13 mouse cellular contexts compared by ENCODE assay signal in genomic region chr2:128041066-128041750, GRCm38 (mm10).
A peak's percentile ranks its signal among the peaks of the same experiment; 100 is the strongest.
DNase-seq lines count a peak whose midpoint lies in the region; ATAC-seq and TF ChIP-seq lines count a peak whose summit lies in the region.
"Had no signal": no experiment of that assay in that cellular context is flagged by ENCODE, and none has a peak within 500 bp of the region (broad histone marks: within the 10 kb centered on the region; RNA-seq: fewer than 3 reads in every experiment).

No protein-coding gene starts in this region.

- H3K27ac ChIP-seq in MEL (ENCODE audit: control insufficient read depth, low read depth, low read length): 0 out of 2 replicates have a peak overlapping the region, but pooled peaks have one; percentile 2
- no peak overlapping the region for H3K27ac ChIP-seq in hindbrain, embryonic 16.5 days (ENCODE audit: low read depth, low read length)
- H3K27ac ChIP-seq: neural tube, embryonic 12.5 days; stomach, postnatal 0 days had no signal

- no peaks in the 10 kb centered on the region for H3K79me2 ChIP-seq in MEL (ENCODE audit: control insufficient read depth, insufficient read depth, low read length, poor library complexity)

- peak; percentile 46 to 51; a peak in 2 of 4 replicates for ATAC-seq in hematopoietic stem cell, adult 5-6 weeks (replicated peaks in 1 of 2; ENCODE audit: insufficient read depth in 1 of 2, low FRiP score in 2 of 2, low TSS enrichment in 1 of 2, low read depth in 1 of 2, poor library complexity in 2 of 2, severe bottlenecking in 2 of 2)
- no peak for ATAC-seq in hindbrain, embryonic 16.5 days
- no peak for ATAC-seq in activated CD4-positive, CD25-positive, alpha-beta regulatory T cell, adult 4 months

- H3K36me3 ChIP-seq in MEL (ENCODE audit: control insufficient read depth in 1 of 2, insufficient read depth in 2 of 2, low read length in 2 of 2): no peaks in the 10 kb centered on the region
- H3K36me3 ChIP-seq in hindbrain, embryonic 16.5 days (ENCODE audit: control insufficient read depth, insufficient read depth, low read length): no peaks in the 10 kb centered on the region
- H3K36me3 ChIP-seq: neural tube, embryonic 12.5 days had no signal

- TF ChIP-seq EP300 in MEL (IDR thresholded peaks at IDR 0.05; ENCODE audit: low read depth in 1 of 2, low read length in 2 of 2): no peak

- H3K4me3 ChIP-seq in MEL (ENCODE audit: control insufficient read depth in 1 of 2, insufficient read depth in 1 of 2, low read depth in 2 of 2, low read length in 2 of 2): no peak overlapping the region
- H3K4me3 ChIP-seq in hindbrain, embryonic 16.5 days (ENCODE audit: low read length): no peak overlapping the region
- H3K4me3 ChIP-seq: neural tube, embryonic 12.5 days had no signal

- H3K4me1 ChIP-seq in MEL (ENCODE audit: control insufficient read depth in 1 of 2, insufficient read depth in 2 of 2, low read length in 2 of 2): peaks cover 0 to 9% of the 10 kb centered on the region in 2 experiments; a peak in 1 of 4 replicates
- no peaks in the 10 kb centered on the region for H3K4me1 ChIP-seq in hindbrain, embryonic 16.5 days (ENCODE audit: control insufficient read depth, insufficient read depth, low read depth, low read length)
- H3K4me1 ChIP-seq: neural tube, embryonic 12.5 days had no signal

- no peak for TF ChIP-seq POLR2A in MEL (IDR thresholded peaks at IDR 0.05; ENCODE audit: control insufficient read depth in 1 of 2, insufficient read depth in 1 of 2, low read depth in 1 of 2, low read length in 2 of 2, poor library complexity in 1 of 2)

- no peak for TF ChIP-seq CTCF in MEL (IDR thresholded peaks at IDR 0.05 in 2 of 3, conservative IDR thresholded peaks at IDR 0.05 in 1 of 3; ENCODE audit: control insufficient read depth in 1 of 3, insufficient read depth in 1 of 3, low read depth in 2 of 3, low read length in 3 of 3, poor library complexity in 1 of 3, severe bottlenecking in 1 of 3)

- no peaks in the 10 kb centered on the region for H3K27me3 ChIP-seq in MEL (ENCODE audit: control insufficient read depth in 1 of 2, insufficient read depth in 2 of 2, low read length in 2 of 2)
- H3K27me3 ChIP-seq in hindbrain, embryonic 16.5 days (replicated peaks; ENCODE audit: control insufficient read depth, insufficient read depth, low read length): no peaks in the 10 kb centered on the region
- H3K27me3 ChIP-seq: neural tube, embryonic 12.5 days had no signal

- H3K9me3 ChIP-seq in MEL (replicated peaks; ENCODE audit: insufficient read depth, low read length): no peaks in the 10 kb centered on the region
- peaks cover 2% of the 10 kb centered on the region; the same call in 1 of the 2 replicates for H3K9me3 ChIP-seq in hindbrain, embryonic 16.5 days (ENCODE audit: control insufficient read depth, low read length)
- H3K9me3 ChIP-seq: neural tube, embryonic 12.5 days had no signal

- WGBS in hindbrain, embryonic 16.5 days: 73% methylated on average over 12 of the region's 12 CpGs

- no peak for TF ChIP-seq RAD21 in MEL (IDR thresholded peaks at IDR 0.05; ENCODE audit: low read depth, low read length)

- peak; percentile 6 for DNase-seq in kidney, postnatal 14 days
- DNase-seq in kidney, adult 9 months: no peak
- DNase-seq in 3T3-L1 (ENCODE audit: low read depth, low spot score): peak; percentile 35
- DNase-seq in MEL (ENCODE audit: low read depth, low spot score): peak; percentile 81
- DNase-seq in Muller cell, postnatal 12 days (ENCODE audit: inconsistent ontology term): no peak
- DNase-seq: cerebellum, postnatal 25 days; kidney, adult 18-20 months; lung, adult 18-20 months had no signal

- no peak overlapping the region for H3K9ac ChIP-seq in MEL (ENCODE audit: control insufficient read depth, low read depth, low read length, poor library complexity, severe bottlenecking)
- no peak overlapping the region for H3K9ac ChIP-seq in hindbrain, embryonic 16.5 days (ENCODE audit: low read depth, low read length)
- H3K9ac ChIP-seq: neural tube, embryonic 12.5 days had no signal

- H3K4me2 ChIP-seq in hindbrain, embryonic 16.5 days (ENCODE audit: low read length): no peak overlapping the region
- H3K4me2 ChIP-seq: neural tube, embryonic 12.5 days had no signal

TF ChIP-seq in MEL, 35 proteins besides CTCF, POLR2A, EP300 and RAD21:
- TF ChIP-seq NELFE (IDR thresholded peaks at IDR 0.05; ENCODE audit: low read depth, low read length): no peak
- no peak for TF ChIP-seq RCOR1 (IDR thresholded peaks at IDR 0.05; ENCODE audit: low read depth, low read length)
- TF ChIP-seq USF2 (IDR thresholded peaks at IDR 0.05; ENCODE audit: borderline replicate concordance in 1 of 2, insufficient read depth in 1 of 2, low read depth in 1 of 2, low read length in 2 of 2): no peak
- no peak for TF ChIP-seq SIN3A (IDR thresholded peaks at IDR 0.05; ENCODE audit: low read length)
- TF ChIP-seq USF1 (IDR thresholded peaks at IDR 0.05; ENCODE audit: low read depth, low read length): no peak
- TF ChIP-seq ZMIZ1 (IDR thresholded peaks at IDR 0.05; ENCODE audit: low read depth, low read length): no peak
- no peak for TF ChIP-seq CHD1 (IDR thresholded peaks at IDR 0.05; ENCODE audit: low read depth, low read length)
- no peak for TF ChIP-seq HCFC1 (IDR thresholded peaks at IDR 0.05; ENCODE audit: low read depth, low read length)
- TF ChIP-seq MXI1 (IDR thresholded peaks at IDR 0.05; ENCODE audit: low read depth, low read length): no peak
- TF ChIP-seq POLR2AphosphoS2 (IDR thresholded peaks at IDR 0.05; ENCODE audit: low read length): no peak
- no peak for TF ChIP-seq SMC3 (IDR thresholded peaks at IDR 0.05; ENCODE audit: low read depth, low read length)
- no peak for TF ChIP-seq UBTF (IDR thresholded peaks at IDR 0.05; ENCODE audit: borderline replicate concordance, insufficient read depth, low read depth, low read length)
- no peak for TF ChIP-seq MYC (IDR thresholded peaks at IDR 0.05; ENCODE audit: low read depth, low read length)
- no peak for TF ChIP-seq ZNF384 (IDR thresholded peaks at IDR 0.05; ENCODE audit: low read depth, low read length)
- no peak for TF ChIP-seq TAL1 (IDR thresholded peaks at IDR 0.05; ENCODE audit: low read length)
- no peak for TF ChIP-seq MYB (IDR thresholded peaks at IDR 0.05; ENCODE audit: low read depth, low read length)
- no peak for TF ChIP-seq MEF2A (IDR thresholded peaks at IDR 0.05; ENCODE audit: extremely low read depth, insufficient replicate concordance, low read depth, low read length, poor library complexity, severe bottlenecking)
- TF ChIP-seq TCF12 (IDR thresholded peaks at IDR 0.05; ENCODE audit: low read depth, low read length): no peak
TF ChIP-seq in MEL: peak in this region for 0.

Comparison
In these comparisons a context has a peak if more than half of its experiments do, and no peak if none do; other contexts are left out.
1. DNase-seq: peak in kidney, postnatal 14 days (single experiment), 3T3-L1 (single experiment) and MEL (single experiment); none in kidney, adult 9 months (single experiment) and Muller cell, postnatal 12 days (single experiment).
2. ATAC-seq: peak in hematopoietic stem cell, adult 5-6 weeks (2 of 2); none in hindbrain, embryonic 16.5 days (single experiment) and activated CD4-positive, CD25-positive, alpha-beta regulatory T cell, adult 4 months (single experiment).